Mouse (Mus musculus): Measurements from ENCODE around the gene Gm45837. TPM values are rescaled to one million over a fixed set of nuclear protein-coding genes. Genes with fewer than 3 reads are reported as not detected.
"Not testable (repeated sequence)": the region's sequence is repeated elsewhere in the genome, so short reads cannot be mapped to it uniquely, and the experiment has no call there.

Gm45837 gene
- total RNA-seq, 1 experiment from 2014 or later, result not detected

DNA sequence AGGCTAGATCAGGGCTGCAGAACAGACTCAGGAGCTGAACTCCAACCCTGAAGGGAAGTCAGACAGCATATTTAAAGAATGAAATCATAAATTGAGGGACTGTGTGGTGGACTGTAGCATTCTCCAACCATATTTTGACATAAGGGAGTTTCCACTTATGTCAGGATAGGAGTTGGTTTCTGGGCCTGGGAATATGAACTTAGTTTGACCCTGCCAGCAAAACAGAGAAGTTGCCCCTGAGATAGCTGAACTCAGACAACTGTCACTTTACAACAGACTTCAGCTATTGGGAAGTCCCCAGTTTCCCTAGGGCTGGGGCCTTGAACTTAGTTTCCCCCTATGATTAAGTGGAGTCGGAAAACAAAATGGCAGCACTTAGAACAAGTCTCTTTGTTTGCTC is 140.8 kb downstream of the Gm45837 start:
- no peak for DNase-seq

DNA sequence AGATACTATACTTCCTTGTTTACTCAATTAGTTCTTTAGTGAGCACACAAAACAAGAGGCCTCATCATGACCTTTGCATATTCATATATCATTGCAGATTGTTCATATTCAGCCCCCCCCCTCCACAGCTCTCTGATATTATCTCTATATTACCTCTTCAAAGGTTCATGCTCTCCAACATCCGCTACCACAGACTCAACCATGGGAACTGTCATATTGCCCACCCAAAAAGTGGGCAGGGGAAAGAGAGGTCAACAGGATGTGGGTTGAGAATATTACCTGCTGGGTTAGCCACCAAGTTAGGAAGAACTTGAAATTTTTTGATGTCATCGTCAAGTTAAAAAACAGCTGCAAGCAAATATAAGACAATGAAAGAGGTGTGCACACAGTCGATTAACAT is 144.8 kb downstream of the Gm45837 start:
- DNase-seq, result not testable (repeated sequence)

DNA sequence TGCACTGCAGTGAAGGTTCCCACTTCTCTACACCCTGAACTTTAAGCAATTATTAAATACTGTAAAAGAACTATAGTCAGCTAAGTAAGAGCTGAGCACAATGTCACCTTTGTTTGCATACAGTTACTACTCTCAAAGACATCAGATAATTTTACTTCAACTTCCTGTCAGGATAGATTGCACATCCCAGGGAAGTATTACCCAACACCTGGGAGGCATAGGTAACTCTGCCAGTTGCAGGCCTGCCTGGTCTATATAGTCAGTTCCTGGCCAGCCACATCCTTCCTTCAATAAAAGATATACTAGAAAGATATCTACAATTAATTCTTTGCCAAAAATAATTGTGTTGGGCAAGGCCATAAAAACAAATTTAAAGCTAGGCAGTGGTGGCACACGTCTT is 146.7 kb downstream of the Gm45837 start:
- no peak for DNase-seq

DNA sequence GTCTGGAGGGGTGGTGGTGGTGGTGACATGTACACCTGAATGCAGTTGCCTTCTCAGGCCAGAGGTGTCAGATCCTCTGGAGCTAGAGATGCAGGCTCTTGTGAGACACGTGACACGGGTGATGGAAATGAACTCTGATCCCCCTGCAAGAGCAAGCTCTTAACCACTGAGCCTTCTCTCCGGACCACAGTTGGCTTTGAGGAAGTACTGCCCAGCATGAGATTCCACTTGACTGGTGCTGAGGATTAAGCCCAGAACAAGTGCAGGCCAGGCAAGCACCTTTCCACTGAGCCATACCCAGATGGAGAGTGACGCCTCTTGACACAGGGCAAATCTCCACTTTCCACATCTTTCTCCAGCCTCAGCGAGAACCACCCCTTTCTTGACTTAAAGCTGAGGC is 148.7 kb downstream of the Gm45837 start:
- DNase-seq, result not testable (repeated sequence)

Small RNAs within 50 kb of the gene (microRNA-seq; reads per million reads assigned to microRNA genes)
- 27,693 to 34,898 reads per million in 2 experiments for gene Mir139

Other genes with a start within 250 kb of the Gm45837 start
- 16.6 and 21.5 TPM in 2 replicates for gene Atg16l2, start 108.6 kb upstream of the Gm45837 start, total RNA-seq (2021)
- 20.2 and 77.9 TPM in 2 replicates for gene Stard10, start 93.8 kb upstream of the Gm45837 start, total RNA-seq (2021)
- gene Arap1, start 62.8 kb upstream of the Gm45837 start, total RNA-seq (2021), result 39.7 and 55.7 TPM in 2 replicates
- 132 and 141 TPM in 2 replicates for gene Pde2a, start 10.8 kb downstream of the Gm45837 start, total RNA-seq (2021)
- 0.11 and 1.2 TPM in 2 replicates for gene Art2b, start 174.7 kb downstream of the Gm45837 start, total RNA-seq (2021)